Mouse (Mus musculus) forebrain, embryonic 15.5 days (tissue): Measurements from ENCODE around the gene Fra10ac1. TPM values are rescaled to one million over a fixed set of nuclear protein-coding genes. Genes with fewer than 3 reads are reported as not detected.
A peak's percentile ranks its signal among the peaks of the same experiment; 100 is the strongest.

ENCODE experiments used
- ATAC-seq: fragments of 200-750 bp; cut with Nextera tagmentation; replicated peaks from 2 replicates; pipeline ENCODE4 v1.8.0; 2017; ENCODE audit warnings: mild to moderate bottlenecking, moderate TSS enrichment, moderate library complexity
- H3K27ac ChIP-seq: fragments of 300-500 bp; sonication (generic); replicated peaks from 2 replicates; pipeline ENCODE4 v1.5.1; 2015; ENCODE audit warnings: mild to moderate bottlenecking, inconsistent platforms
- H3K27me3 ChIP-seq: fragments of 300-500 bp; sonication (generic); 2 replicates; pipeline ENCODE4 v1.6.1; 2015; ENCODE audit warnings: inconsistent platforms
- H3K36me3 ChIP-seq: fragments of 300-500 bp; sonication (generic); 2 replicates; pipeline ENCODE4 v1.6.1; 2015; ENCODE audit warnings: mild to moderate bottlenecking, inconsistent platforms
- H3K4me1 ChIP-seq: fragments of 300-500 bp; sonication (generic); 2 replicates; pipeline ENCODE4 v1.6.1; 2015; ENCODE audit warnings: inconsistent platforms
- H3K4me2 ChIP-seq: fragments of 300-500 bp; sonication (generic); replicated peaks from 2 replicates; pipeline ENCODE4 v1.6.1; 2015; ENCODE audit warnings: mild to moderate bottlenecking, inconsistent platforms
- H3K4me3 ChIP-seq: fragments of 300-500 bp; sonication (generic); 2 replicates; pipeline ENCODE4 v1.5.1; 2015; ENCODE audit warnings: mild to moderate bottlenecking, inconsistent platforms
- H3K9ac ChIP-seq: fragments of 300-500 bp; sonication (generic); replicated peaks from 2 replicates; pipeline ENCODE4 v1.6.1; 2015; ENCODE audit warnings: mild to moderate bottlenecking, inconsistent platforms
- H3K9me3 ChIP-seq: fragments of 300-500 bp; sonication (generic); 2 replicates; pipeline ENCODE4 v1.6.1; 2016; ENCODE audit warnings: inconsistent platforms
- WGBS: fragments of 180-500 bp; shearing (Covaris S2); methylation state at CpG from one replicate; pipeline ENCODE4 v1.1.7; 2015; ENCODE audit warnings: mixed read lengths; 5-methylcytosine and 5-hydroxymethylcytosine counted together
- polyA plus RNA-seq: library from polyadenylated mRNA; unstranded; fragments of >200 nt; fragmentation: Nextera tagmentation; extraction: Ambion mirVana; gene quantifications from 2 replicates; pipeline ENCODE4 v1.2.1, GENCODE M21; 2015

The Fra10ac1 gene
- polyA plus RNA-seq, 1 experiment from 2014 or later = 53.7 TPM

DNA sequence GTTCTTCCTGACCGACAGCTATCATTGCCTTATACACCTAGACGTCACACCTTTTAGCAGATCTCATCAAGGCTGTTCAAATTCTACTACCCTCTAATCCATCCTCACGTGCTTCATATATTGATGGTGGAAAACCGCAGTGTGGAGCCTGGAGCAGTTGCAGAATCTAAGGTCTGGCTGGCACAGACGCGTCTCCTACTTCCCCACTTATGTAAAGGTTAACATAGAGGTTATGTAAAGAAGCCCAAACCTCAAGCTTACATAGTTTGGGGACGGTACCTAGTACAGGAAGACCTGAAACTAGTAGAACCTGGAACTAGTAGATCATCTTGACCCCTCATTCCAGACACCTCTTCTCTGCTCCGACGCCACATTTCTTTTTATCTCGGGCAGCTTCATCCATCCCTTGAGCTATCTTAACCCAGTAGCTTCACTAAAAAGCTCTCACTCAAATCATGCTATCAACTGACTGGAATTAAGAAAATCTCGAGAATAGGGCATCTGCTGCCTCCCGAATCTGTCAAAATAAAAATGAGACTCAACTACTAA is 526 bp downstream of the Fra10ac1 start:
- peak; percentile 18 for ATAC-seq
- no peaks in the 10 kb centered on the region for H3K27me3 ChIP-seq
- WGBS = 14% methylated on average over 12 of the region's 12 CpGs
- H3K27ac ChIP-seq = peak overlapping the region; percentile 99
- H3K9me3 ChIP-seq = no peaks in the 10 kb centered on the region
- H3K4me1 ChIP-seq = peaks cover 16% of the 10 kb centered on the region
- peak overlapping the region; percentile 57 for H3K4me3 ChIP-seq
- peaks cover 6% of the 10 kb centered on the region for H3K36me3 ChIP-seq
- H3K9ac ChIP-seq = peak overlapping the region; percentile 79
- peak overlapping the region; percentile 62 for H3K4me2 ChIP-seq

DNA sequence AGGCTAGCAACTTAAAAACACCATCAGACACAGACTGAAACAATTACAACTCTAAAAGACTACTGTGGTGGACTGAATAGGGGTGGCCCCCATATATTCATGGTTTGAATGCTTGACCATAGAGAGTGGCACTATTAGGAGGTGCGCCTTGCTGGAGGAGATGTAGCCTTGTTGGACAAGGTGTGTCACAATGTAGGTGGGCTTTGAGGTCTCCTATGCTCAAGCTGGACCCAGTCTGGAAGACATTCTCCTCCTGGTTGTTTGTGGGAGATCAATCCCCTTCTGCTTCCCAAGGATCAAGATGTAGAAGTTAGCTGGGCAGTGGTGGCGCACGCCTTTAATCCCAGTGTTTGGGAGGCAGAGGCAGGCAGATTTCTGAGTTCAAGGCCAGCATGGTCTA is 6.3 kb downstream of the Fra10ac1 start:
- H3K4me2 ChIP-seq = no peak overlapping the region
- 98% methylated on average over 3 of the region's 3 CpGs for WGBS
- H3K27ac ChIP-seq = no peak overlapping the region
- no peaks in the 10 kb centered on the region for H3K27me3 ChIP-seq
- H3K4me3 ChIP-seq = no peak overlapping the region
- no peaks in the 10 kb centered on the region for H3K9me3 ChIP-seq
- H3K9ac ChIP-seq = no peak overlapping the region
- peaks cover 1% of the 10 kb centered on the region for H3K4me1 ChIP-seq
- H3K36me3 ChIP-seq = peaks cover 22% of the 10 kb centered on the region
- ATAC-seq = no peak

DNA sequence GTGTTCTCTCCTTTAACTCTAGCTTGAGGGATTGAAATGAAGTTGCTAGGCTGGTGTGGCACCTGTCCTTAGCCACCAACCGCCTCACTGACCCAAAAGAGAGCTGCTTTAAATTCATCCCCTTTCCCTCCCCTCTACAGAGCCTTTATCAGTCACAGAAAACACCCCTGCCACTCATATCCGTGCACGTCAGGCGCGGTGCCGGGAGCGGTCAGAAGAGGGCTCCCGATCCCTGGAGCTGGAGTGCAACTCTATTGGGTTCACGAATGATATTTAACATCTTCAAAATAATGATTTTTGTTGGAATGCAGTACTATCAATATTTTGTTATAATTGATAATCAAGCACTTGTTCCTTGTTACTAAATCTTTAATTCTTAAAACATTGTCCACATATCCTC is 17.3 kb downstream of the Fra10ac1 start:
- no peak overlapping the region for H3K9ac ChIP-seq
- no peaks in the 10 kb centered on the region for H3K4me1 ChIP-seq
- H3K27ac ChIP-seq = no peak overlapping the region
- 53% methylated on average over 9 of the region's 9 CpGs for WGBS
- peaks cover 24% of the 10 kb centered on the region for H3K36me3 ChIP-seq
- no peaks in the 10 kb centered on the region for H3K27me3 ChIP-seq
- ATAC-seq = 0 out of 2 replicates have a peak, but pooled peaks have one; percentile 66
- no peak overlapping the region for H3K4me2 ChIP-seq
- no peak overlapping the region for H3K4me3 ChIP-seq
- no peaks in the 10 kb centered on the region for H3K9me3 ChIP-seq

DNA sequence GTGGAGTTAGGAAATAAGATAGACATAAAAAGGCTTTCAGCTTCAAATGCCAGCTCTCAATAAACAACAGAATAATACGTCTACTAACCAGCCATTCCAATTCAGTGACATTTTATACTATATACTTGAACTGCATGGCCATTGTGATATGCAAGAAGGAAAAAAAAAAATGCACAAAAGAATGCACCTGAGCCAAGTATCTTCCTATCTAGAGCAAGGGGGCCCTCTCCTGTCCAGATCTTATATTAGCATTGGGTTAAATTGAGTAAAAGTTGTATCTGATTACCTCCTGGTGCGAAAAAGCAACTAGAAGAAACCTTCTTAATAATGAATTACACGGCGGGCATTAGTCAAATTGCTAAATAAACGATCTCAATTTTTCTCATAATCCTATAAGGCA is 25.2 kb downstream of the Fra10ac1 start:
- Histone ChIP-seq H3K4me2 (no peak overlapping the region), H3K36me3 (peaks cover 16% of the 10 kb centered on the region), H3K4me3 (no peak overlapping the region), H3K9ac (no peak overlapping the region), H3K9me3 (no peaks in the 10 kb centered on the region), H3K27me3 (no peaks in the 10 kb centered on the region), H3K27ac (no peak overlapping the region), H3K4me1 (no peaks in the 10 kb centered on the region)
- WGBS = 87% methylated on average over 5 of the region's 5 CpGs
- no peak for ATAC-seq

DNA sequence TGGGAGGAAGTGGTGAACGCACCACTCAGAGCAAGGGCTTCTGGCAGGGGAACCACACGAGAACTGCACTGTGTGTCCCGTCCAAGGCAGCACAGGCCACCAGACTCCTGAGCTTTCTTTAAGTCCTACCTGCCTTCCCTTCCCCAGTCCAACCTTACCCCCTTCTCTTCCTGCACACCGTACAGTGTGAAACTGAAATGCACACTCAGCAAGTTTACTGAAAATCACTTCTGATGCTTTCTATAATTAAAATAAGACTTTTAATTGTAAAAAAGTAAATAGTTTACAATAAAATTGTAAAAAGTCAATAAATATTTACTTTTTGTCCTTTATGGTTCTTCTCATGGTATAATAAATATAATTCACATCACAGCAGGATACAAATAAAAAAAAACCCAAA is 28.7 kb downstream of the Fra10ac1 start:
- no peak overlapping the region for H3K27ac ChIP-seq
- 97% methylated on average over 4 of the region's 4 CpGs for WGBS

DNA sequence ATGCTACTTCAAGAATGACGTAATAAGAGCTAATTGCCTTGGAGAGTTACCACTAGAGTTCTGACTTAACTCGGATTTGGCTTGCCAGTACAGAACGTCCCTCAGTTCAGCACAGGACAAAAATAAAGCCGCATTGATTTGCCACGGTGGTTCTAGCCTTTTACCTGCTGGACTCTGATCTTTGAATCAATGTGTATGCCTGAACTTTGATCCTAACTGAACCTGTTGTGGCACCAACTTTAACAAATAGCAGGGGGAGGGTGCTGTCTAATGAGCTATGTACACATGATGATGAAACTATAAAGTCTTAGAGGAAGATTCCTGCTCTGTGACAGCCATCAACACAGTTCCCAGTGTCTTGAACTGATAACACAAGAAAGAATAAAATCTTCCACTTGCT is 32.5 kb downstream of the Fra10ac1 start:
- ATAC-seq = no peak
- no peak overlapping the region for H3K4me2 ChIP-seq
- H3K9ac ChIP-seq = no peak overlapping the region
- 78% methylated on average over 5 of the region's 5 CpGs for WGBS
- H3K27me3 ChIP-seq = no peaks in the 10 kb centered on the region
- no peaks in the 10 kb centered on the region for H3K9me3 ChIP-seq
- 0 out of 2 replicates have a peak, but pooled peaks cover 3% of the 10 kb centered on the region for H3K4me1 ChIP-seq
- H3K4me3 ChIP-seq = no peak overlapping the region
- no peak overlapping the region for H3K27ac ChIP-seq
- peaks cover 13% of the 10 kb centered on the region for H3K36me3 ChIP-seq

More for the DNA sequence above, 28.7 kb downstream of the Fra10ac1 start:
- no peak for ATAC-seq
- H3K4me1 ChIP-seq = no peaks in the 10 kb centered on the region
- H3K9me3 ChIP-seq = no peaks in the 10 kb centered on the region
- H3K4me2 ChIP-seq = no peak overlapping the region
- peaks cover 5% of the 10 kb centered on the region for H3K36me3 ChIP-seq
- no peak overlapping the region for H3K4me3 ChIP-seq
- no peaks in the 10 kb centered on the region for H3K27me3 ChIP-seq
- H3K9ac ChIP-seq = no peak overlapping the region

DNA sequence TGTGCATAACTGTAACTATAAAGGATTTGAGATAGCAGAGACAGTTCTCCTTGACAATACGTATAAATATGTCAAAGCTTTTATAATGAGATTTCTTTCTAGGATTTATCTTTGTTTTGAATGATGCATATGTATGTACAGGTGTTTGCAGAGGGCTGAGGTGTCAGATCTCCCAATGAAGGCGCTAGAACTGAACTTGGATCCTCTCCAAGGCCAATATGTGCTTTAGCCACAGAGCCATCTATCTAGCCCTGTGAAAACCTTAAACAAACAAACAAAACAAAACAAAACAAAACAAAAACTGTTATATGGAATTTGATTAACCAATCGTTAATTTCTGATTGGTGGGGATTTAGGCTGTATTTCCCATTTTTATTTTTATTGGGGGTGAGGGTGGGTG is 33.4 kb downstream of the Fra10ac1 start:
- no peak overlapping the region for H3K27ac ChIP-seq
- H3K4me1 ChIP-seq = 0 out of 2 replicates have a peak, but pooled peaks cover 3% of the 10 kb centered on the region
- H3K4me2 ChIP-seq = no peak overlapping the region
- H3K9ac ChIP-seq = no peak overlapping the region
- no peak overlapping the region for H3K4me3 ChIP-seq
- no peak for ATAC-seq
- 81% methylated on average over 3 of the region's 3 CpGs for WGBS
- H3K36me3 ChIP-seq = peaks cover 13% of the 10 kb centered on the region
- H3K27me3 ChIP-seq = no peaks in the 10 kb centered on the region
- no peaks in the 10 kb centered on the region for H3K9me3 ChIP-seq

DNA sequence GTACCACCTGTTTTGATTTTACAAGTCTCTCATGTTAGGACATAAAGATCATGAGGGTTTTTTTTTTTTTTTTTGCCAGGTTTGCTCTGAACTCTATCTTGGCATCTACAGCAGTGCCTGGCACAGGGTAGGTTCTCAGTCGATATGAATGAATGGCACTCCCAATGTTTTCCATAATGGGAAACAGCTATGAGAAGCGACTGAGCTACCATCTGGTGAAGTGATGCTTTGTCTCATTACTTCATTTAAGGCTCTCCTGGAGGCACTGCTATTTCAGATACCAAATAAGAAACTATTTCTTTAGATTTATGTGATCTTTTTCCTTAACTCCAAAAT is 36.6 kb downstream of the Fra10ac1 start:
- Histone ChIP-seq H3K9ac (no peak overlapping the region), H3K4me1 (0 out of 2 replicates have a peak, but pooled peaks cover 3% of the 10 kb centered on the region), H3K27me3 (no peaks in the 10 kb centered on the region), H3K4me3 (no peak overlapping the region), H3K4me2 (no peak overlapping the region), H3K27ac (peak overlapping the region; percentile 58), H3K36me3 (peaks cover 8% of the 10 kb centered on the region; the same call in 1 of the 2 replicates), H3K9me3 (no peaks in the 10 kb centered on the region)
- 56% methylated on average over 2 of the region's 2 CpGs for WGBS
- ATAC-seq = peak; percentile 96

DNA sequence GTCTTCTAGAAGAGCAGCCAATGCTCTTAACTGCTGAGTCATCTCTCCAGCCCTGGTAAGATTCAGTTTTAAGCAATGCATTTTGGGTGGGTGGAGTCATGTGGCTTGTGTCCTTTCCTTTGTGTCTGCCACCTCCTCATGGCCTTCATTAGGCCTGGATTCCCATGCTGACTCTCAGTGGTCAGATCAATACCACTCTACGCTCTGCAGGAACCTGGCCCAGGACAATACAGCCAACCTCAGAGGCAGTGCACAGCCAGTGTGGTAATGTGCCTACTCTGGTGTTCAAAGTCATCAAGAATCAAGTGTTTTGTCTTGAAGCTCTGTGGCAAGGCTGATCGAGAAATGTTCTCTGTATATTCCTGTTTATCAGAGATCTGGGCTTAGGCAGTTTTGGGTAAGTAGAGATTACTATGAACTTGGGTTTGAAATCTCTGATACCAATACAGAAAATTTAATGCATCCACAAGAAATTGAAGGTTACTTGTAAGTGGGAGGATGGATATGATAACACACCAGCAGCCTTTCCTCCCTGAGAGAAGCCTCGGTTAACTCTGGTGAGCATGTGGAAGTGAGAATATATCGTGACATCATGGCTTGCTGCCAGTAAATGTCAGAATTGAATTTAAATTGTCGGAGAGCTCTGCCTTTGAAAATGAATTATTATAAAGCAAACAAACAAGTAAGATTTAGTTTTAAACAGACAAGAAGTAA is 37.2 kb downstream of the Fra10ac1 start:
- WGBS = 69% methylated on average over 5 of the region's 5 CpGs
- Histone ChIP-seq H3K9me3 (no peaks in the 10 kb centered on the region), H3K27ac (peak overlapping the region; percentile 70), H3K4me3 (no peak overlapping the region), H3K4me2 (no peak overlapping the region), H3K4me1 (0 out of 2 replicates have a peak, but pooled peaks cover 3% of the 10 kb centered on the region), H3K36me3 (peaks cover 8% of the 10 kb centered on the region; the same call in 1 of the 2 replicates), H3K27me3 (no peaks in the 10 kb centered on the region), H3K9ac (no peak overlapping the region)
- peak; percentile 74 for ATAC-seq

DNA sequence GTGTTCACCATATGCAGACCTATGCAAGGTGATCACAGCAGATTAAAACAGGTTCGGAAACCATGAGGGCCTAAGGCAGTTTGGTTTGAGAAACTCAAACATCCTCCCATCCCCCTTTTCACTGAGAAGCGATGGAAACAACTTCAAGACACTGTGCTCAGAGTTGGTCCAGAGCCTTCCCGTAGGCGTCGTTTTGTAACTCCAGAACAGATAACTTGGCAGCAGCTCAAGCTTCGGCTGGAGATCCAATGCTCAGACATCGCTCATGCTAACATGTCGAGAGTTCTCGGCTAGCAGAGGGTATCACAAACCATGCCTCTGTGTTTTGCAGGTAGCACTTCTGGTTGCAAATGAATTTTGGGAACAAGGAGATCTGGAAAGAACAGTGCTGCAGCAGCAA is 44.3 kb downstream of the Fra10ac1 start:
- no peak overlapping the region for H3K4me3 ChIP-seq
- no peaks in the 10 kb centered on the region for H3K27me3 ChIP-seq
- no peaks in the 10 kb centered on the region for H3K36me3 ChIP-seq
- no peaks in the 10 kb centered on the region for H3K9me3 ChIP-seq
- no peaks in the 10 kb centered on the region for H3K4me1 ChIP-seq
- H3K9ac ChIP-seq = no peak overlapping the region
- no peak for ATAC-seq
- 84% methylated on average over 9 of the region's 9 CpGs for WGBS
- H3K4me2 ChIP-seq = no peak overlapping the region
- H3K27ac ChIP-seq = no peak overlapping the region

DNA sequence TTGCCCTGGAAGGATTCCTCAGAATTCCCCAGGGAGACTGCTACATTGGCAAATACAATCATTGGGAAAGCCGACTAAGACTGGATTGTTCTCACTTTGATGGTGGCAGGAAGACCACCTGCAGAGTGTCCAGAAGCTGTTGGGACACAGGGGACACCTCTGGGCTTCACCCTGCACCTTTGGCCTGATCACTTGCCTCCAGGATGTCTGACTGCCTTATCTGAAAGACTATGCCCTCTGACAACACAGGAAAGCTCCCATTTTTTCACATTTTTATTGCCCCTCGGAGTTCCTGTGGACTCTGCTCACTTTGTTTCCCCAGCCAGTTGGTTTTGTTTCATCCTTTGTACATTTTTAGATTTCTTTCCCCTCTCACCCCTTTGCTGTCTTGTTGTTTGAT is 59.3 kb downstream of the Fra10ac1 start:
- Histone ChIP-seq H3K36me3 (no peaks in the 10 kb centered on the region), H3K4me1 (no peaks in the 10 kb centered on the region), H3K9ac (no peak overlapping the region), H3K27me3 (no peaks in the 10 kb centered on the region), H3K27ac (no peak overlapping the region), H3K4me3 (no peak overlapping the region), H3K4me2 (no peak overlapping the region), H3K9me3 (no peaks in the 10 kb centered on the region)
- 51% methylated on average over 2 of the region's 2 CpGs for whole genome bisulfite sequencing
- no peak for ATAC-seq

DNA sequence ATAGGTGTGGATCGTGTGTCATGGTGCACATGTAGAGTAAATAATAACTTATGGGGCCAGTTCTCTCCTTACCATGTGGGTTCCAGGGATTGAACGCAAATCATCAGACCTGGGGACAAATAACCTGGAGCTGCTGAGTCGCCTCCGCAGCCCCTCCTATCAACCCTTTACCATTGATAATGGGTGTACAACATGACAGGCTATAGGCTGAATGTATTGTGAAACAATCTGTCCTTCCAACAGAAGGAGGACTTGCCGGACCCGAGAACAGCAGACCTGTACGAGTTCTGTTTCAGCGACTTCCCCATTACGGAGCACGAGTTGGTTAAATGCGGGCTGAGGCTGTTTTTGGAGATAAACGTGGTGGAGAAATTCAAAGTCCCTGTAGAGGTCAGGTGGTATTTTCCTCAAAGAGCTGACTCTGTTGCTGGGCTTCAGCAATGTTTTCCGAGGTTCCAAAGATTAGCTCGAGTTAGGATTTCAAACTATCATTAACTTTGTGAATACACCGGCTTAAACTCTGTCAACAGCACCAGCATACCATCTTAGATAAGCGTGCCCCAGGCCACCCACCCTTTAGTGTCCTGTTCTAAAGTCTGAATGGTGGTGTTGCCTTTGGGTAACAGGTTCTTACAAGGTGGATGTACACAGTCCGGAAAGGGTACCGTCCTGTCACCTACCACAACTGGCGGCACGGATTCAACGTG is 62.2 kb downstream of the Fra10ac1 start:
- no peaks in the 10 kb centered on the region for H3K4me1 ChIP-seq
- WGBS = 94% methylated on average over 21 of the region's 21 CpGs
- no peaks in the 10 kb centered on the region for H3K9me3 ChIP-seq
- no peak overlapping the region for H3K4me2 ChIP-seq
- H3K36me3 ChIP-seq = no peaks in the 10 kb centered on the region
- no peaks in the 10 kb centered on the region for H3K27me3 ChIP-seq
- H3K27ac ChIP-seq = no peak overlapping the region
- H3K4me3 ChIP-seq = no peak overlapping the region
- no peak overlapping the region for H3K9ac ChIP-seq
- ATAC-seq = no peak
